Mouse (Mus musculus) spleen, adult 2 months (tissue): ENCODE results near the gene Pilra. TPM values are rescaled to one million over a fixed set of nuclear protein-coding genes. Genes with fewer than 3 reads are reported as not detected.
A peak's percentile ranks its signal among the peaks of the same experiment; 100 is the strongest.

Experiments
- DNase-seq, 2 experiments: peaks; one replicate each; pipeline versions ENCODE4 v3.0.0 to v3.0.0-alpha.2; 2012 to 2021; ENCODE audit warnings: low spot score in 2 of 2, low read depth in 1 of 2
- H3K27ac ChIP-seq: fragments of 200-500 bp; 2 replicates; pipeline ENCODE4 v1.5.1; 2012; ENCODE audit warnings: low read length, inconsistent platforms; ENCODE audit not compliant: insufficient read depth
- H3K27me3 ChIP-seq: fragments of 200-500 bp; 2 replicates; pipeline ENCODE4 v1.6.1; 2012; ENCODE audit warnings: mild to moderate bottlenecking, moderate library complexity, low read length, inconsistent platforms; ENCODE audit not compliant: control insufficient read depth, insufficient read depth
- H3K36me3 ChIP-seq: fragments of 200-500 bp; 2 replicates; pipeline ENCODE4 v1.6.1; 2012; ENCODE audit warnings: mild to moderate bottlenecking, low read length, inconsistent platforms; ENCODE audit not compliant: control insufficient read depth, insufficient read depth
- H3K4me1 ChIP-seq: fragments of 200-500 bp; 2 replicates; pipeline ENCODE4 v1.6.1; 2011; ENCODE audit warnings: inconsistent platforms; ENCODE audit not compliant: control insufficient read depth, insufficient read depth, insufficient read length
- H3K4me3 ChIP-seq: fragments of 200-500 bp; 2 replicates; pipeline ENCODE4 v1.5.1; 2011; ENCODE audit warnings: mild to moderate bottlenecking, inconsistent platforms; ENCODE audit not compliant: insufficient read depth, insufficient read length; ENCODE audit errors: extremely low read depth
- CTCF ChIP-seq: fragments of 200-500 bp; IDR thresholded peaks from 2 replicates; pipeline ENCODE4 v1.5.1; 2011; ENCODE audit warnings: mild to moderate bottlenecking, inconsistent platforms; ENCODE audit not compliant: insufficient read depth, insufficient read length, insufficient replicate concordance; ENCODE audit errors: extremely low read depth
- POLR2A ChIP-seq: fragments of 200-500 bp; IDR thresholded peaks from 2 replicates; pipeline ENCODE4 v1.6.1; 2011; ENCODE audit warnings: low read depth, low read length, inconsistent platforms
- WGBS: fragments of 180-500 bp; shearing (Covaris S2); methylation state at CpG from one replicate; pipeline ENCODE4 v1.1.7; 2018; 5-methylcytosine and 5-hydroxymethylcytosine counted together
- polyA plus RNA-seq: library from polyadenylated mRNA; depleted of rRNA; stranded (reverse); fragments of >200 nt; gene quantifications from 2 replicates; pipeline ENCODE4 v1.2.3, GENCODE M21; 2012

The Pilra gene
- polyA plus RNA-seq, 1 experiment = 22.5 TPM

DNA sequence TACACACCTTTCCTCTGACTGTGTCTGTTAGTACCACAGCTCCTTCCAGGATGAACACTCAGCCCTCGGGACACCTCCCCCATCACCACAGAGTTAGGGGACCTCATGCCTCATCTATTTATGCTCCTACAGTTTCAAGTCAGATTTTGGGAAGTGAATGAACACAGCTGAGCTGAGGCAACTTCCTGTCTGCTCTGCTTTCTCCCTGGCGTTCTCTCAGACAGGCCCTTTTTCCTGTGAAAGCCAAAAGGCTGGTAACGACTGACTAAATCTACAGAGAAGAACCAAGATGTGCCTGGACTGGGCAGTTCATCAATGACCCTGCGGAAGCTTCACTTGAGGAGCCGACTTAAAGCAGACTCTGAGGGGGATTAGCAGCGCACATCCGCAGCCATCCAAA lies 5.8 kb downstream of the Pilra start:
- H3K4me3 ChIP-seq = no peak overlapping the region
- H3K36me3 ChIP-seq = no peaks in the 10 kb centered on the region
- H3K27me3 ChIP-seq = no peaks in the 10 kb centered on the region
- 47% methylated on average over 7 of the region's 7 CpGs for WGBS
- H3K4me1 ChIP-seq = no peaks in the 10 kb centered on the region
- H3K27ac ChIP-seq = no peak overlapping the region
- no peak for TF ChIP-seq POLR2A
- TF ChIP-seq CTCF = no peak
- DNase-seq = no peak

DNA sequence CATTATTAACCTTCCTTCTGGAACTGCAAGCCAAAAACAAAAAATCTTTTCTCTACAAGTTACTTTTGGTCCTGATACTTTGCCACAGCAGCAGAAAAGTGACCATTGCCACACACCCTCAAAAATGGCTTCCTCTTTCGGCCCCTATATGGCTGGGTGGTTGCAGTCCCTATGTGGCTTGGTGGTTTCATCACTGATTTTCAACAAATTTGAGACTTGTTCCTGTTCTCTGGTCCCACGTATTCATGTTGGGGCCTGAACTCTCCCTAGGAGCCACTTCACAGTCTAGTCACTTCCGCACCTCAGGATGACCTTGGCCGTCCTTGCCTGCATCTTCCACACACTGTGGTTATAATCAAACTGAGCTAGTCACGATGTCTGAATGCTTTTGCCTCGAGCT lies 7.4 kb downstream of the Pilra start:
- WGBS = 73% methylated on average over 6 of the region's 6 CpGs
- Histone ChIP-seq H3K36me3 (no peaks in the 10 kb centered on the region), H3K4me1 (peaks cover 1% of the 10 kb centered on the region; the same call in 1 of the 2 replicates), H3K27me3 (no peaks in the 10 kb centered on the region), H3K27ac (no peak overlapping the region), H3K4me3 (no peak overlapping the region)
- DNase-seq = no peak
- TF ChIP-seq POLR2A (no peak), CTCF (no peak)

DNA sequence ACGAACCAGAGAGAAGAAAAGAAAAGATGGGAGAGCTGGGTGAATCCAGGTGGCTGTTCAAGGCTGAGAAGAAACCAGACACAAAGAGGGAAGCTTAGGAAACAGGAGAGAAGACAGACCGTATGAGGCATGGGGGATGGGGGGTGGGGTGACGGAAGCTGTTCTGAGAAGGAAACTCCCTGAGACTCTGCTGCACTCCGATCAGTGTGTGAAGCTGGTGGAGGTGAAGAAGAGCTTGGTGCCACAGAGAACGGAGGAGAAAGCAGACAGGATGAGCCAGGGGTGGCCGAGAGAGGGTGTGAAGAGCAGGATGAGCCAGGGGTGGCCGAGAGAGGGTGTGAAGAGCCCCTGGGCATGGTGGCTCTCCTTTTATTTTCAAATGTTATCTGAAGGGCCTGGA lies 9.7 kb downstream of the Pilra start:
- Histone ChIP-seq H3K27ac (no peak overlapping the region), H3K36me3 (no peaks in the 10 kb centered on the region), H3K27me3 (no peaks in the 10 kb centered on the region), H3K4me1 (peaks cover 7% of the 10 kb centered on the region; the same call in 1 of the 2 replicates), H3K4me3 (no peak overlapping the region)
- no peak for TF ChIP-seq CTCF
- no peak for TF ChIP-seq POLR2A
- no peak for DNase-seq
- 62% methylated on average over 7 of the region's 7 CpGs for WGBS

DNA sequence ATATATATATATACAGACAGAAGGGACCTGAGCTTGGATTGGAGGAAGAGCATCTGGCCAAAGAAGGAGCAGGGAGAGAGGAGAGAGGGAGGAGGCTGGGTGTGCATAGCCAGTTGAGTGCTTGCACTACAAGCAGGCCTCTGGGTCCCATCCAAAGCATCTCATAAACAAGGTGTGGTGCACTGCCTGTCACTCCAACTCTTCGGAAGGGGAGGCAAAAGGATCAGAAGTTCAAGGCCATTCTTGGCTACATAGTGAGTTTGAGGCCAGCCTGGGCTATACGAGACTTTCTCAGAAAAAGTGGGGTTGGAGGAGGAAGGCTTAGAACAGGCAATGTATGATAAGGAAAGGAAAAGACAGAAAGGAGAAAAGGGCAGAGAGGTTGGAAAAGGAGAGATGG lies 10.1 kb downstream of the Pilra start:
- DNase-seq = no peak
- Histone ChIP-seq H3K4me3 (no peak overlapping the region), H3K27me3 (no peaks in the 10 kb centered on the region), H3K27ac (no peak overlapping the region), H3K4me1 (peaks cover 7% of the 10 kb centered on the region; the same call in 1 of the 2 replicates), H3K36me3 (no peaks in the 10 kb centered on the region)
- 84% methylated on average over 2 of the region's 2 CpGs for WGBS
- no peak for TF ChIP-seq CTCF

DNA sequence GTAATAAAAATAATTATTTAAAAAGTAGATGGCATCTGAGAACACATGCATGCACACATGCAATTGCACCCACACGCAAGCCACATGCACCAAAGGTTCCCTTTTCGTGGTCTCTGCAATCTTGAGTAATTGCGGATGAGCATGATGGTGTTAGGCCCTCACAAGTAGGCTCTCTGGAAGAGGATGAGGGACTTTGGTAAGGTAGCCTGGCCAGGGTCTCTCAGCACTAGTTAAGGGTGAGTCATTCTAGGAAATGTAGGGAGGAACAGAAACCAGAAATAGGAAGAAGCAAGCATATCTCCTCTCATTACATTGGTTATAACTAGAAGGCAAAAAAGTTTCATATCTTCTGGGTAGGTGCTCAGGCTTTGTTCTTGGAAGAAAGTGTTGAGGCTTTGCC lies 11.1 kb downstream of the Pilra start:
- peaks cover 7% of the 10 kb centered on the region; the same call in 1 of the 2 replicates for H3K4me1 ChIP-seq
- H3K36me3 ChIP-seq = no peaks in the 10 kb centered on the region
- TF ChIP-seq POLR2A (no peak), CTCF (no peak)
- 38% methylated on average over 3 of the region's 3 CpGs for WGBS
- H3K27ac ChIP-seq = no peak overlapping the region
- H3K4me3 ChIP-seq = no peak overlapping the region
- DNase-seq = peak in 1 of 2 experiments; percentile 23
- H3K27me3 ChIP-seq = no peaks in the 10 kb centered on the region

DNA sequence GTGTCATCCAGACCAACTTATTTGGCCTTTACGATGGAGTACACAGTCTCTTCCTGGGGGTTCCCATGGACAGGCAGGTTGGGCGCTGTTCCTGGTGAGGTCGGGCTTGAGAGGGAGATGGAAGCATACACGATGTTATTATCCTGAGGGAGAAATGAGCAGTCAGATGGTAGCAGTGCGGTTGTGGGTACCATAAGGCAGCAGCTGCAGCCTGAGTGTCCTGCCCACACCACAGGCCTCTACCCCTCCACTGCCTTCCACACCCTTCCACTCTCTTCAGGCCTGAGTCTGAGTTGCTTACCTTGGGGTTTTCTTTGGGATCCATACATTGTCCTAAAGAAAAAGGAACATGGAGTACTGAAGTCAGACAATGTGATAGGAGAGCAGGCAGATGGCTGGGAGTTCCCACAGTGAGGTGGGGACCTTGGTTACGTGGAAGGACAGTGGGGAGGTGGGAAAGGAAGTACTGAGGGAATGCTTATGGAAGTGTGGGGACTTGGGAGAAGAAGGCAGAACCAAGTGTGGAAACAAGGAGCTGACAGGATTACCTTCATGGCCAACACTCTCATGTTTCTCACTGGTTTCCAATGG lies 12.5 kb downstream of the Pilra start:
- peak overlapping the region; percentile 10; the same call in 1 of the 2 replicates for H3K27ac ChIP-seq
- WGBS = 61% methylated on average over 6 of the region's 6 CpGs

DNA sequence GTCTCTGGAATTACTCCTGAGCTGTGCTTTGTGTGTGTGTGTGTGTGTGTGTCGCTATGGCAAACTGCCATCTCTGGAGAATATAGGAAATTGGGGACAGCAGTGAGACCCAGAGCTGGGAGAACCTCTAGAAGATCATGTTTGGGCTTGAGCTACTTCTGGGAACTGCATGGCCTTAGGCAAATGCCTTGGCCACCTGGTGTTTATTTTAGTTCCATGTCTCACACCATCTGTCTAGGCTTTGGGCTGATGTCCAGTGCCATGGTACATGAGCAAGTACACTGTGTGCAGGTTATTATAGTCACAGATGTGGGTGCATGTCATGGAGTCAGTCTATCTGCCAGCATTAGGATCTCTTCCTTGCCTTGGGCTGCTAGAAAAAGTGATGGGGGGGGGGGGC lies 13.5 kb downstream of the Pilra start:
- no peak for DNase-seq
- no peak overlapping the region for H3K27ac ChIP-seq
- no peak overlapping the region for H3K4me3 ChIP-seq
- peaks cover 7% of the 10 kb centered on the region; the same call in 1 of the 2 replicates for H3K4me1 ChIP-seq
- no peaks in the 10 kb centered on the region for H3K36me3 ChIP-seq
- TF ChIP-seq CTCF (no peak), POLR2A (no peak)
- WGBS = 93% methylated on average over 1 of the region's 1 CpGs
- H3K27me3 ChIP-seq = no peaks in the 10 kb centered on the region

More for the DNA sequence above, 12.5 kb downstream of the Pilra start:
- Histone ChIP-seq H3K4me3 (no peak overlapping the region), H3K4me1 (peaks cover 7% of the 10 kb centered on the region; the same call in 1 of the 2 replicates), H3K27me3 (no peaks in the 10 kb centered on the region), H3K36me3 (no peaks in the 10 kb centered on the region)
- TF ChIP-seq POLR2A (no peak), CTCF (no peak)
- no peak for DNase-seq
